Mouse (Mus musculus) adrenal gland, adult 2 months (tissue): Measurements from ENCODE around the gene Rergl. TPM values are rescaled to one million over a fixed set of nuclear protein-coding genes. Genes with fewer than 3 reads are reported as not detected.

Experiments
- DNase-seq: peaks from one replicate; pipeline ENCODE4 v3.0.0; 2021
- long read RNA-seq: library from polyadenylated mRNA; stranded (forward); transcript quantifications from one replicate; pipeline ENCODE4 v2.0.0, GENCODE M21; 2021
- polyA plus RNA-seq: library from polyadenylated mRNA; depleted of rRNA; stranded (reverse); fragments of >200 nt; gene quantifications from 2 replicates; pipeline ENCODE4 v1.2.3, GENCODE M21; 2012; rRNA removed
- total RNA-seq, 2 experiments: library from RNA; stranded (reverse); gene quantifications; 2 replicates each; pipeline ENCODE4 v1.2.3; 2021

The Rergl gene
- not detected for total RNA-seq
- polyA plus RNA-seq, result not detected in 2 replicates
- long read RNA-seq, result 0 reads

- no peak for DNase-seq
Measured at GRCm38 (mm10) chr6:139501876-139502275, at the start of gene Rergl. TSS of gene Rergl (minus strand) at chr6:139501976.

DNA sequence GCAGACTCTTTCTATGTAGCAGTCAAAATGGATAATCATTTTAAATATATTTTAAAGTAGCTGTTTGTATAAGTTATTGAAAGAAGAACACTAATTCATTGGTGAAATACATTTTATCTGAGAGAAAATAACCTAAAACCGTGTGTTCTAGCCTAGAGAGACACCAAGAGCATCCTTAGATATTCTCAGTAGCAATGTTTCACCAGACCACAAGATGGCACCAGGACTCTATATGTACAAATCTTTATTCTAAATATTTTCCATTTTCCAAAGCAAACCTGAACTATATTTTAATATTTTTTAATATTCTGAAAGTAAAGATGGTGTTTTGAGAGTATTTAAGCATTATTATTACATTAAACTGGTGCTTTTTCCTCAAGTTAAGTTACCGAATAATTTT is 36.7 kb upstream of the Rergl start:
- no peak for DNase-seq

- no peak for DNase-seq
Measured at GRCm38 (mm10) chr6:139525406-139525805, 23.6 kb upstream of the Rergl start.

- DNase-seq, result no peak
Measured at GRCm38 (mm10) chr6:139524288-139524687, 22.5 kb upstream of the Rergl start.

DNA sequence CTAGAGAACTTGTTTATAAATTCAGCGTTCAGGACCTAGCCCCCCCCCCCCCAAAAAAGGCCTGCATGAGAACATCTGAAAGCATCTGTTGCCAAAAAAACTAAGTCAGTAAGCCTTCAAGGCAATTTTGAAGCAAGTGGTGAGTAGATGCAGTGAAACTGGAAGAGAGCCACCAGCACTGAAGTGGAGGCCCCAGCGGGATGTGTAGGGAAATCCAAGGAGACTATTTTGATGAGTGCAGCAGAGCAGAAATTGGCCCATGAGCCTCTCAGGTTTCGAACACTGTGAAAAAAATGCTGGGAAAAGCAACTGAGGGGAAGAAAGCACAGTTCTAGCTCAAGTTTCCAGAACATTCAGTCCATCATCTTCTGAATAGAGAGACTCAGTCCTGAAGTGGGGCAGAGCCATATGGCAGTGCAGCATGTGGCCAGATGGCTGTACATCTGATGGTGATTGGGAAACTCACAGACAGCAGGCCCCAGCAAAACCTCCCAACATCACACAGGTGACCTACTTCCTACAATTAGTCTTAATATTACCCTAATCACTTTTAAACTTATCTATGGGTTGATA is 13.2 kb upstream of the Rergl start:
- no peak for DNase-seq

GRCm38 (mm10) chr6:139479730-139480129 is 22.0 kb downstream of the Rergl start:
- no peak for DNase-seq

GRCm38 (mm10) chr6:139464980-139465379 is 36.8 kb downstream of the Rergl start:
- DNase-seq, result no peak

DNA sequence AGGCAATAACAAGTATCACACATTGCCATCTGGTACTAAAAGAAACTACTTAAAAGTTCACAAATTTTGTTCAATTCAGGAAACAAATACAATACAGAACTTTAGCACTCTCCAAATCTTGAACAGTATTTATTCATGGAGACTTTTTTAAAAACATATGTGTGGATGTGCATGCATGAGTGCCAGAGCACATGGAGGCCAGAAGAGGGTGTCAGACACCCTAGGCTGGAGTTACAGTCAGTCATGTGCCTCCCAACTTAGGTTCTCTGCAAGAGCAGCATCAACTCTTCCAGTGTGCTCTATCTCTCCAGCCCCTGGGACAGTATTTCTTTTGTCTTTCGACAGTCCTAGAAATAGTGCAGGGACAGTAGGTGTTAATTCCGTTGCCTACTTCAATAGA is 37.5 kb downstream of the Rergl start:
- DNase-seq, result no peak

GRCm38 (mm10) chr6:139461094-139461493 is 40.7 kb downstream of the Rergl start:
- DNase-seq, result no peak

- no peak for DNase-seq
Measured at GRCm38 (mm10) chr6:139460470-139460869, 41.3 kb downstream of the Rergl start.

- DNase-seq, result no peak
Measured at GRCm38 (mm10) chr6:139443999-139444398, 57.8 kb downstream of the Rergl start.

Other genes with a start within 250 kb of the Rergl start
- gene Pik3c2g, start 85.2 kb upstream of the Rergl start, total RNA-seq, result 10 to 100 TPM in 1 of 2 experiments, under 1 TPM in 1; 0.17 to 52.1 TPM
- 3.9 and 4.2 TPM in 2 replicates for gene Pik3c2g, start 85.2 kb upstream of the Rergl start, polyA plus RNA-seq